Mouse (Mus musculus) cerebellum, postnatal 25 days (tissue): Measurements from ENCODE around the gene Hsf4.

ENCODE experiments used
- DNase-seq, 2 experiments: peaks; one replicate each; pipeline ENCODE4 v3.0.0; 2021; ENCODE audit warnings: mixed read lengths in 2 of 2

The Hsf4 gene

DNA sequence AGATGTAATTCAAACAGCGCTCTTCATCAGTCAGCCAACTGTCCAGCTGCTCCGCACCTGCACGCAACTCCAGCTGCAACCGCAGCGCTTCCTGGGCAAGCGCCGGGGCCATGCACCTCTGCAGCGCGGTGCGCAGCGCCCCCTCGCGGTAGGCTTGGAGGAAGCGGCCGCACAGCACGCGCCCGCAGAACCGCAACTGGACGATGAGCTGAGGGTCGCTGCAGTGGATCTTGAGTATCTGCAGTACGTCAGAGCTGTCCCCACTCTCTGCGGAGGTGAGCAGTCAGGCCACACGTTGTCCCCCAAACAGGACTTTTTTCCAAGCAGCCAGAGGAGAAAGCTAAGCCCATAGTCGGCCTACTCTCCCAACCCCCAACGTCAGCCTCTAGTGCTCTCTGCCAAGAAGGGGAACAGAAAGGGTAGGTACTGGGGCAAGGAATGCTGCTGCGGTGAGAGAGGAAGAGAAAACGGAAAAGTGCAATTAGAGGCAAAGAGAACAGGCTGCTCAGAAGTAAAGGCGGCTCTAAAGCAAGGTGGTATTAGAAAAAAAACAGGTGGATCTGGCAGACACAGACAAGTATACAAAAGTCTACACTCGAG lies 9.8 kb upstream of the Hsf4 start:
- peak; percentile 81 to 86 for DNase-seq

DNA sequence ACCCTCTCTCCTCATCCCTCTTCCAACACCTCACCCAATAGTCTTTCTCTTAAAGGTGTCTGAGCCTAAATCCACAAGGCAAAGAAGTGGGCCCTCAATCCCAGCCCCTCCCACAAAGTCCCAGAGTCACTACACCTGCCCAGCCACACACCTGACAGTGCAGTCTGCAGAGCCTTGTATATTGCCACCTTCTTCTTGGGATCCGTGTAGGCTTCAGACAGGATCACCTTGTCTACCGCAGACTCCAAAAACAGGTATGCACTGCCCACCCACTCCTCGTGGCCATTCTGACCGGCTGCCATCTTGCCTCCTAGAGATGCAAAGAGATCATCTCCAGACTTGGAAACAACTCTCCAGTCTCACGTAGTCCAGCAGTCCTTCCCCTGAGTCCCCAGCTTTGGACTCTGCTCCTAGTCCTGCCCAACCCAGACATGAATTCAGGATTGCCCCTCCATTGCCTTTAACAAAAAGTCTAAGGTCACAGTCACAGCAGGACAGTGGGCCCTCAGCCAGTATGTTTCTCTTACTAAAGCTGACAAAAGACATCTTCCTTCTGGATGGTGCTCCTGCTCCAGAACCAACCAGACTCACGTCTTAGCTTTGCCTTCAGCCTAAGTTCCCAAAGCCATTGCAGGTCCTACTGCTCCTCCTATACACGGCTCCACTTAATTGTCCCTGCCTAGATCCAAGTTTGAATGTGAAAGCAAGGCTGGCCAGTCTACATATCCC lies 9.1 kb upstream of the Hsf4 start:
- no peak for DNase-seq

DNA sequence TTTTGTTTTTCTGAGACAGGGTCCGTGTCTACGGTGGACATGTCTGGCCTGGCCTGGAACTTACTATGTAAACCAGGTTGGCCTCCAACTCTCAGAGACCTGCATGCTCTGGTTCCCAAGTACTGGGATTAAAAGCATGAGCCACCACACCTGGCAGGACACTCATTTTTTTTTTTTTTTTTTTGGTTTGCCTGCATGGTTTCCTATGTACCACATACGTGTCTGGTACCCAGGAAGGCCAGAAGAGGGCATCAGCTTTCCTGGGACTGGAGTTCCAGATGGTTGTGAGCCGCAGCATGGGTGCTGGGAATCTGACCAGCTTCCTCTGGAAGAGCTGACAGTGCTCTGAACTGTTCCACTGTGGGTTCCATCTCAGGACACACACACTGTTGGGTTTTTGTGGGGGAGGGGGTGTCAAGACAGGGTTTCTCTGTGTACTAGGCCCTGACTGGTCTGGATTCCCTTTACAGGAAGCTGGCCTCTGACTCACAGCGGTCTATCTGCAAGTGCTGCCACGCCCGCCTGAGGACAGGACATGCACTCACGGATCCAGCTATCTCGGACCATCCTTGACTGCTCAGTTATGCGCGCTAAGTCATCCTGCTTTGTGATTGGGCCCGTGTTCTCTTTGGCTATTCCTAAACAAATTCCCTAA lies 8.1 kb upstream of the Hsf4 start:
- DNase-seq = no peak

DNA sequence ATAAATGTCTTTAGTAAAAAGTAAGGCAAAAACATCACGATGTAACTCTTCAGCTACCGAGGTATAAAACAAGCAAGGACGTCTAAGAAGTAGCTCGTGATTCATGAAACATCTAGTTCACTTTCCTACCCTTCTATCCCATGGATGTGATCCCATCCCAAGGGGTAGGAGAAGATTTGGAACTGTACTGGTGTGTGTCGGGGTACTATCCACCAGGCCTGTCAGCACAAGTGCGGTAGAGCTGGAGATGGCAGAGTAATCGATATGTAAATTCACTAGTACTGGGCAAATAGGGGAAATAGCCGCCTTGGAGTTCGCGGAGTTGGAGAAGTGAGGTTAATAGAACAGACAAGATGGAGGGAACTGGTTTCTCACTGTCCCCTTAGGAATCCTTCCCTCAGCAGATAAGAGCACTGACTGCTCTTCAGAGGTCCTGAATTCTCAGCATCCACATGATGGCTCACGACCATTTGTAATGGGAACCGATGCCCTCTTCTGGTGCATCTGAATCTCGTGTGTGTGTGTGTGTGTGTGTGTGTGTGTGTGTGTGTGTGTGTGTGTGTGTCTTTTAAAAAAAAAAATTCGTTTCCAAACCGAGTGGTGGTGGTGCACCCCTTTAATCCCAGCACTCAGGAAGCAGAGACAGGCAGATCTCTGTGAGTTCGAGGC lies 6.2 kb upstream of the Hsf4 start:
- peak in 1 of 2 experiments; percentile 11 for DNase-seq

DNA sequence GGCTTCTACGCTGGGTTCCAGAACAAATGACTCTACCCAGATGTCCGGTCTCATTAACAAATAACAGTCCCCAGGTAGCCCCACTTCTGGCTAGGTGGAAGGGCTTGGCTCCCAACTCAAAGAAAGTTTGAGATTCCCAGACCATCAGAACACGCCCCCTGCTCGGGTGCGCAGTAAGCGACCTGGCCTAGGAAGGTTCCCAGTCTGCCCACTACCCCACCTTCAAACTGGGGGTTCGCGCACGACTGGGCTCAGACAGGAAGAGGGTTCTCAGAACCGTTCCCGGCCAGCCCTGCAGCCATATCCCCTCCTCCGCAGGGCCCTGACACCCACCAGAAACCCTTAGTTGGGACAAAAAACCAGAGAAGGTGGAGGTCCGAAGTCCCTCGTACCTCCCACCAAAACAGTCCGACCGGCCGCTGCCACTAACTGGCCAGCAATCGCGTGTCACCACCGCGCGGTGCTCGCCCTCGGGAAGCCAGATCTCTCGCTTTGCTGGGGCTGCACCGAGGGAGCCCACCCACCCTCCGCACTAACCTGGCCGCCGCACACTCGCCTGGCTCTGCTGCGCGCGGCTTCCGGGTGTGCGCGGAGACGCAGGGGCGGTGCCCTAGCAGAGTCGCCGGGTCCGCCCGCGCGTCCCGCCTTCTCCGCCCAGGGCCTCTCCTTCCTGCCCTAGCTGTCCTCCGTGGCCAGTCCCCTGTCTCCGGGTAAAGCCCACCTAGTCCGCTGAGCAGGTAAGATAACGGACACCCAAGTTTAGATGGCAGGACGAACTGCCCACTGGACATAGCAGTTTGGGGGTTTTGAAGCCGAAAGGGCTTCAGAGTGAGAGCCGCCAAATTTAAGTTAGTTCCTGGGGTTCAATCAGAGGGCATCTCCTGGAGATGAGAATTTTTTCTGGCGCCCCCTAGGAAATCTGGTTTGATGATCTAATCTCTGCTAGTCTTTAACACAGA lies 5.3 kb upstream of the Hsf4 start, which contains the start of the genes Tradd and Fbxl8:
Gene Tradd, minus strand, starts transcription at position 586 of the 959 bp plus-strand sequence.
Gene Fbxl8, plus strand, starts transcription at position 625 of the 959 bp plus-strand sequence.
- peak; percentile 64 to 78 for DNase-seq

DNA sequence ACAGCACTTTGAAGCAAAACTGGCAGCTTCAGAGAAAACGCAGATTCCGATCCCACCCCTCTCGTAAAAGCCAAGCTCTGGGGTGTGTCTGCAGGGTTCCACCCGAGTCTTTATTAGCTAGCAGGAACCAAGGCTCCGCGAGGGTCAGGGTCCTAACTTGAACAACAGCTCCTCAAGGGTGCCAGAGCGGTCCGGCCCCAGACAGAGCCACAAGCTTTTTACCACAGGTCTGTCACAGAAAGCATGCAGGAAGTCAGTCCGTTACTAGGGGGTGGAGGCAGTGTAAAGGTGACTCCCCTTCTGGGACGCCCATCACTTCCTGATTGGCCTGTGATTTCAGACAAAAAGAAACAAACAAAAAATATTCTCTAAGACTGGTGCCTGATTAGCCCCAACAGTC lies 4.5 kb upstream of the Hsf4 start:
- DNase-seq = no peak

DNA sequence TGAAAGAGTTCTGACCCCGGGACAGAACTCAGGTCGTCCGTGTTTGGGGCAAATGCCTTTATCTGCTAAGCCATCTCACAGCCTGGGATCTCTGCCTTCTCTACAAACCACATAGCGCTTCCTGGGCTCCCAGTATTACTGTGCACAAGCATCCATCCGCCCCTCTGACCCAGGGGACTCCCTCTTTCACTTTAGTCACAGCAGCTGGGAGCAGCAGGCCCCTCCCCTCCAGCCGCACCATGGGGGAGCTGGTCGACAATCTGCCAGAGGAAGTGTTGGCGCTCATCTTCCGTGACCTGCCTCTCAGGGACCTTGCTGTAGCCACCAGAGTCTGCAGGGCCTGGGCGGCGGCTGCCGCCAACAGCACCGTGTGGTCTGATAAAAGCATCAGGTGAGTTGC lies 2.8 kb upstream of the Hsf4 start:
- DNase-seq = peak in 1 of 2 experiments; percentile 9

DNA sequence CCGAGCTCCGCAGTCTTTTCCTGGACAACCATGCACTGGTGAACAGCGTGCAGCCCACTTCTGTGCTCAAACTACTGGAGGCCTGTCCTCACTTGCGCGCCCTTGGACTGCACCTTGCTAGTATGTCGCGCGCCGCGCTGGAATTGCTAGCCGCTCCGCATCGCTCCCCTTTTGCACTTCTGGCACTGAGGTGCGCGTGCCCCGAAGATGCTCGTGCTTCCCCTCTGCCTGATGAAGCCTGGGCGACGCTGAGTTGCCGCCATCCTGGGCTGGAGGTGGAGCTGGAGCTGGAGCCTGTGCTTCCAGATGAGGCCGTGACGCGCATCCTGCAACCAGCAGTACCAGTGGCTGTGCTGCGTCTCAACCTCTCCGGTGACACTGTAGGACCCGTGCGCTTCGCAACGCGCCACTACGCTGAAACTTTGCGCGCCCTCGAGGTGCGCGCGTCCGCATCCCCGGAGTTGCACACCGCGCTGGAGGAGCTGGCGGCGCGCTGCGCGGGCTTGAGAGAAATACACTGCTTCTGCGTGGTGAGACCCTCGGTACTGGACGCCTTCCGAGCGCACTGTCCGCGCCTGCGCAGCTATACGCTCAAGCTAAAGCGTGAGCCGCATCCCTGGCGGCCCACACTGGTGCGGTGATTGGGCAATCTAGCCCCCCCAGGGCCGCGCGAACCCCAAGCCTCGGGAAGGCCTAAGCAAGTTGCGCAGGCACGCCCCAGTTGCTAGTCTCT lies 1.1 kb upstream of the Hsf4 start:
- peak; percentile 48 to 64 for DNase-seq

DNA sequence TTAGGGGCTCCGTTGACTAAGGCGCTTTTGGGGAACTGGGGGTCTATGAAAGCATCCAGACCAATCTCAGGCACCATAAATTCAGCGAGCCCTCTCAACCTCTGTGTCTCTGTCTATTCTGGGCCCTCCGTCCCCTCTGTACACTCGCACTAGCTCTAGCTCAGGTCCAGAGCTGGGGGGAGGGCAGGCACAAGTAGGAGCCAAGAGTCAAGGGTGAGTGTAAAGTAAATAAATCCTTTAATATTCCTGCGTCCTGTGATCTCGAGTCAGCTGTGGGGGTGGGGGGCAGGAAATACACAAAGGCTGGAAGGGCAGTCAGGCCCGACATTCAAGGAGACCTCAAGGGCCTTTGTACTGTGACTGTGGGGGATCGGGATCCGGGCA lies 534 bp upstream of the Hsf4 start:
- DNase-seq = peak in 1 of 2 experiments; percentile 13

DNA sequence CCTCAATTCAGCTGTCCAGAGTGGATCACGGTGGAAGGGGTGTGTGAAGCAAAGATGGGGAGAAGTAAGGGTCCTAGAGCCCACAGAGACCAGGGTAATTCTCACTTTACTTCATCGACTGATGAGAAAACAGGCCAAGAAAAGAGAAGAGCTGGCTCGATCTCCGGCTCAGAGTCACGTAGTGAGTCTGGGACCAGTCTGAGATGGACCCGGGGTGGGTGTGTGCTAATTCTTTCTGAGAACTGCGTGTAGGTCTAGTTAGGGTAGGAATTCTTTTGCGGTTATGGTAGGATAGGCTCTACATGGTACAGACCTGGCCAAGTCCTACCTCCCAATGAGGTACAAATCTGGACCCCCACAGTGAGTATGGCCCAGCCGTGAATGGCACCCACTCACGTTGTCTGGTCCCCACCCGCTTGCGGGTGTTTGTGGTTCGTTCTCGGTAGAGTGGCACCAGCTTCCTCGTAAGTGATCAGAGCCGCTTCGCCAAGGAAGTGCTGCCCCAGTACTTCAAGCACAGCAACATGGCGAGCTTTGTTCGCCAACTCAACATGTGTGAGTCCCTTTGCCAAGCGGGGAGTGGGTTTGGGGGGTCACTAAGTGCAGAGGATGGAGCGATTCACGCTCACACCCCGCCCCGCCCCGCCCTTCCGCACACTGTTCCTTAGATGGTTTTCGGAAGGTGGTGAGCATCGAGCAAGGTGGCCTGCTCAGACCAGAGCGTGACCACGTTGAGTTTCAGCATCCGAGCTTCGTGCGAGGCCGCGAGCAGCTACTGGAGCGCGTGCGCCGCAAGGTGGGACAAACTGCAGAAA lies 707 bp downstream of the Hsf4 start:
- DNase-seq = peak in 1 of 2 experiments; percentile 14

DNA sequence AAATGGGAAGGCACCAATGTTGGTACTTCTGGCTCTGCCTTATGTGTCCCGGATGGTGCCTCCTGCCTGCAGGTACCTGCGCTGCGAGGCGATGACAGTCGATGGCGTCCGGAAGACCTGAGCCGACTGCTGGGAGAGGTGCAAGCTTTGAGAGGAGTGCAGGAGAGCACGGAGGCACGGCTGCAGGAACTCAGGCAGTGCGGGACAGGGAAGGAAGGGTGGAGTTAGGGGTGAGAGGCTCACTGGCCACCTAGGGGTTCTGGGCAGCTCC lies 1.2 kb downstream of the Hsf4 start:
- DNase-seq = no peak

DNA sequence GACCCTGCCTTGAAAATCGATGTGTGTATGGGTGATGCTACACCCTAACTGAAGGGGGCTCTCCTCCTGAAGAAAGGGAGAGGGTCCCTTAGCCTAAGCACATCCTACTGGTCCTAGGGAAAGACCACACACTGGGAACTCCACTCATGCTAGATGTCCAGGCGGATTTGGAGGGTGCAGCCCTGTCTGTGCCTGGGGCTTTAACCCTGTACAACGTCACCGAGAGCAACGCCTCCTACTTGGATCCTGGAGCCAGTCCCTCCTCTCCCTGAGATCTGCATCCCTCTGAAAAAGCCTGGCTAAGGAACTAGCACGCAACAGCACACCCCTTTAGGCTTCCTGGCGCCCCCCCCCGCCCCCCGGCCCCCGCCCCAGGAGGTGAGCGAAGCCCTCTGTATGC lies 5.8 kb downstream of the Hsf4 start:
- no peak for DNase-seq

DNA sequence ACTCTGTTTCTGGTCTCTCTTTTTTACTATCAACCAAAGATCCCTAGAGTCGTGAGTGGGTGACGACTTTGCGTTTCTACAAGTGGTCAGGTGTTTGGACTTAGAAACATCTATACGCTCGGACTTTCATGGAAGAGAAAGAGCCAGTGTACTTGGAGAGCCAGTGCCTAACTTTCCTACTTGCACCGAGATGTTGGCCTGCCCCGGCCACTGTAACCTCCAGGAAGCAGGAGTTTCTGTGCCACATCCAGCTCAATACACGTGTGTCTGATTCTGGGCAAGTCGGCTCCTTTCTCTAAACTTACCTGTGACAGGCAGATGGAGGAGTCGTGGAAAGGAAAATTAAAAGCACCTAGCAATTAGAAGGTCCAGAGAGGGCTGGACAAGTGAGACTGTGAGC lies 6.2 kb downstream of the Hsf4 start, which contains the start of gene Nol3:
Gene Nol3, plus strand, starts transcription at position 301 of the 400 bp plus-strand sequence.
- DNase-seq = no peak

DNA sequence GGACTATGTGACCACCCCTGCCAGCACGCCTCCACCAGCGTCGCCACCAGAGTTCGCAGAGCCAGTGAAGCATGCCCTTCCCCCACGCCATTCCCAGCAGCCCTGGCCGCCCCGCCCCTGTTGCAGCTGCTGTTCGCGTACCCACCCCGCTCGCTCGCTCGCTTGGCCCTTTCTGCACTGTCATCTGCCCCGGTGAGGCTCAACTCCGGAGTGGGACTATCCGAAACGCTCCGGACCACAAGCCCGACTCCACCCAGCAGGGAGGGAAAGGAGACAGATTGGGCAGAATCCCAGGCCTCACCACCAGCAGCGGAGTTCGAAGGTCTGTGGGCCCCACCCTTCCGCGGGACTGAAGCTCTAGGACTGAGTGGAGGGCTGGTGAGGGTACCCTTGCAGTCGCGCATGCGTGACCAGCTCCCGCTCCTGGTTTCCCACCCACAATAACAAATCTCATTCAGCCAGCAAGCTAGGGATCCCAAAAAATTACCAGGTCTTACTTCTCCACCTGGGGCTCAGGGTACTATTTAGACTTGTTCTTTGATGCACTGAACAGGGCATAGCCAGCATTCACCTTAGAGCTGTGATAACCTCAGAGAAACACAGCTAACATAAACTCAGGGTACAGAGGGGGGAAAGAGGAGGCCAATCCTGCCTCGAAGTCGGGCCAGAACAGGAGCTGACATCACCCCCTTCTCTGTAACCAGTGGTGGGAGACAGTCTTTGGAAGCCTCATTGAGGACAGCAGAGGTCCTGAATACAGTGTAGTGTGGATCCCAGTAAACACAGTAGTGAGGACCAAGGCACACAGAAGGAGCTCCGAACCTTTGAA lies 6.9 kb downstream of the Hsf4 start:
- DNase-seq = peak in 1 of 2 experiments; percentile 61

DNA sequence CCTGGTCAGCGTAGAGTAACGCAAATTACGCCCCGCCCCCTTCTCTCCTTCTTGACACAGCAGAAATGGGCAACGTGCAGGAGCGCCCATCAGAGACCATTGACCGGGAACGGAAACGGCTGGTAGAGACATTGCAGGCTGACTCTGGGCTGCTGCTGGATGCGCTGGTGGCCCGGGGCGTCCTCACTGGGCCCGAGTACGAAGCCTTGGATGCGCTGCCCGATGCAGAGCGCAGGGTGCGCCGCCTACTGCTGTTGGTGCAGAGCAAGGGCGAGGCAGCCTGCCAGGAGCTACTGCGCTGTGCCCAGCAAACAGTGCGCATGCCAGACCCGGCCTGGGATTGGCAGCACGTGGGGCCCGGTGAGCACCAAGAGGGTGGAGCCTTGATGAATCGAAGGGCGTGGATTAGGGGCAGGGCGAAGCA lies 9.3 kb downstream of the Hsf4 start:
- peak; percentile 94 to 96 for DNase-seq

DNA sequence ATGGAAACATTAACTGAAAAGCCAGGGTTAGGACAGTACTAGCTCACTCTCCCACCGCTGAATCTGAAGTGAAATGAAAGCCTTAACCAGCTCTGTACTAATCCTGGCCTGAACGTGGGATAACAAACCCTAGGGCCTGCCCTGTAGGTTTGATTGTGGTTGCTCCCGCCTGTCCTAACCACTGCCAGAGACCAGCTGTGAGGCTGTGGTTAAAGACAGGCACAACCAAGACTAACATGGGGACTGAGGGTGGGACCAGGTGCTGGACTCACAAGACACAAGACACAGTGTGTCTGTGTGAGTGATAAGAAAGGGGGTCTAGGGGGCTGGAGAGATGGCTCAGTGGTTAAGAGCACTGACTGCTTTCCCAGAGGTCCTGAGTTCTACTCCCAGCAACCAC lies 11.0 kb downstream of the Hsf4 start:
- DNase-seq = no peak

DNA sequence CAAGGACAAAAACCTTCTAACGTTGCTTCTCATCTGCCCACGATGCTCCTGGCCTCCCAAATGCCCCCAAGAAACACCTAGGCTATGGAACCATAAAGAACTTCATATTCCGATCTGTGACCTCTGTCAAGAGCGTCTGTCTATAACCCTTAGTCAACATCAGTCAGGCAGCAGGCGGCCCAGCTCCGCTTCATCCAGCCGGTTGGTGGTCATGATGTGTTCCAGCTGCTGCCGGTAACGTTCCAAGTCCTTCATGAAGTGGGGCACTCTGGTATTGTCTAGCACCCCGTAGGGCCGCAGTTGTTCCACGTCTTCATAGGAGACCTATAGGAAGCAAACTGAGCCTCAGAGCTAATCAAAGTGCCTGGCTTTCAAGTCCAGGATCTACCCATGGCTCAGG lies 12.2 kb downstream of the Hsf4 start:
- DNase-seq = peak in 1 of 2 experiments; percentile 14

DNA sequence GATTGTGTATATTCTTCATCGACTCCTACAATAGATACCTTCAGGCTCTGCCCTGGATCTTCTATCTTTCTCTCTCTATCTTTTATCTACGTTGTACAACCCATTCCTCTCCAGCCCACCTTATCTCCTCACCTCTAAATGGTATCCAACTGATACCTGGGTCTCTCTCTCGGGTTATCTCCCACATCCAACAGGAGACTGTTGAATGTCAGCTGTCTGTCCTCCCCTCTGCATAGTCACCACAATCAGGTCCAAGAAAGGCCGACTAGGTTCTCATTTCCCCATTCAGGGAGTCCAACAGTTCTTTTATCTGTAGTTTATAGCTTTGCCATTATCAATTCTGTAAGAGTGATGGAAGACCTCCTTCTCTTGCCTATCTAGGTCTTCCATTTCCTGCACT lies 12.6 kb downstream of the Hsf4 start:
- no peak for DNase-seq

DNA sequence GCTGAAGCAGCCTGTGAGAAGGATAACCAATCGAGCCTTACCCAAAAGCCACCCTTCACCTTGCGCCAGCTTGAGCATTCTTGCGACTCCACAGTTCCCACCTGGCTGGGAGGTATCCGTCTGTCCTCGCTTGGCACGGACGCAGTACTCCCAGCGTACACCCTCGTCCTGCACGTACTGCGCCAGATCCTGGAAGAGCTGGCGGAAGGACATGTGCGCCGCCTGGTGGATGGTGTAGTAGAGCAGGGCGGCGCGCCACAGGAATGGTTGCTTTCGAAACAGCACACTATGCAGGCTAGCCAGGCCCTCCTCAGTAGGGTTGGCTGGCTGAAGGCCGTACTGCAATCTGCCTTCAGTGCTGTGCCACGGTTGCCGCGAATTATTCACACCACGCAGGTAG lies 13.5 kb downstream of the Hsf4 start:
- peak; percentile 67 to 83 for DNase-seq

DNA sequence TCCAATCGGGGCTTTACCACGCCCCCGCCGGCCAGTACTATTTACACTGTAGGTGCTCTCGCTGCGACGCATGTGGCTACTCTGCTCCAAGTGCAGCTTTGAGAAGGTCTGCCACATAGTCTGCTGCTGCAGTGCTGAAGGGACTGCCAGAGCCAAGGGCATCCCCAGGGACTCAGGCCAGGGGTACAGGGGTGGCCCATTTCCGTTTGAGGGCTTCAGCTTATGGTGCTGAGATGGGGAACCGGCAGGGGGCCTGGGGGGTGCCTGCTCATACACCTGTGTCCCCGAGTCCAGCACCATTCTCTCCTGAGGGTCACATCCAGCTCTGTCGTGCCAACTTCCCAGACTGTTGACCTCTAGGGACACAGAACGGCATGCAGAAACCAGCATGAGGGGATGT lies 15.9 kb downstream of the Hsf4 start:
- DNase-seq = peak in 1 of 2 experiments; percentile 30
